Mouse (Mus musculus) kidney, embryonic 15.5 days (tissue): ENCODE data around the gene Slc29a2. TPM values are rescaled to one million over a fixed set of nuclear protein-coding genes. Genes with fewer than 3 reads are reported as not detected.

Experiments used
- ATAC-seq: fragments of 200-750 bp; cut with Nextera tagmentation; replicated peaks from 2 replicates; pipeline ENCODE4 v1.8.0; 2017; ENCODE audit warnings: moderate TSS enrichment; ENCODE audit not compliant: low FRiP score
- H3K27ac ChIP-seq: fragments of 300-500 bp; sonication (generic); 2 replicates; pipeline ENCODE4 v1.5.1; 2015; ENCODE audit warnings: mild to moderate bottlenecking, inconsistent platforms
- H3K27me3 ChIP-seq: fragments of 300-500 bp; sonication (generic); 2 replicates; pipeline ENCODE4 v1.6.1; 2015; ENCODE audit warnings: inconsistent platforms
- H3K36me3 ChIP-seq: fragments of 300-500 bp; sonication (generic); 2 replicates; pipeline ENCODE4 v1.6.1; 2015; ENCODE audit warnings: inconsistent platforms
- H3K4me1 ChIP-seq: fragments of 300-500 bp; sonication (generic); 2 replicates; pipeline ENCODE4 v1.6.1; 2015; ENCODE audit warnings: inconsistent platforms
- H3K4me2 ChIP-seq: fragments of 300-500 bp; sonication (generic); 2 replicates; pipeline ENCODE4 v1.6.1; 2015; ENCODE audit warnings: moderate library complexity, mild to moderate bottlenecking, inconsistent platforms
- H3K4me3 ChIP-seq: fragments of 300-500 bp; sonication (generic); replicated peaks from 2 replicates; pipeline ENCODE4 v1.5.1; 2015; ENCODE audit warnings: mild to moderate bottlenecking, inconsistent platforms
- H3K9ac ChIP-seq: fragments of 300-500 bp; sonication (generic); 2 replicates; pipeline ENCODE4 v1.6.1; 2015; ENCODE audit warnings: mild to moderate bottlenecking, inconsistent platforms
- H3K9me3 ChIP-seq: fragments of 300-500 bp; sonication (generic); replicated peaks from 2 replicates; pipeline ENCODE4 v1.6.1; 2016; ENCODE audit warnings: inconsistent platforms
- WGBS: fragments of 180-500 bp; shearing (Covaris S2); methylation state at CpG from one replicate; pipeline ENCODE4 v1.1.7; 2015; ENCODE audit warnings: mixed read lengths; 5-methylcytosine and 5-hydroxymethylcytosine counted together
- polyA plus RNA-seq: library from polyadenylated mRNA; unstranded; fragments of >200 nt; fragmentation: Nextera tagmentation; extraction: Ambion mirVana; gene quantifications from 2 replicates; pipeline ENCODE4 v1.2.1, GENCODE M21; 2015

The Slc29a2 gene
- polyA plus RNA-seq, 1 experiment from 2014 or later: 7.0 TPM

GRCm38 (mm10) chr19:5051515-5051914, 27.9 kb downstream of the Slc29a2 start:
- 68% methylated on average over 3 of the region's 3 CpGs for WGBS
- H3K9ac ChIP-seq: no peak overlapping the region
- no peaks in the 10 kb centered on the region for H3K9me3 ChIP-seq
- H3K27me3 ChIP-seq: peaks cover 43% of the 10 kb centered on the region
- H3K36me3 ChIP-seq: peaks cover 35% of the 10 kb centered on the region
- H3K4me2 ChIP-seq: peak overlapping the region; percentile 54
- H3K4me3 ChIP-seq: peak overlapping the region; percentile 37
- no peak overlapping the region for H3K27ac ChIP-seq
- no peak for ATAC-seq
- H3K4me1 ChIP-seq: peaks cover 37% of the 10 kb centered on the region

GRCm38 (mm10) chr19:5052166-5052822, 28.6 kb downstream of the Slc29a2 start:
- WGBS: 23% methylated on average over 25 of the region's 25 CpGs
- H3K4me2 ChIP-seq: peak overlapping the region; percentile 54
- ATAC-seq: no peak
- no peak overlapping the region for H3K9ac ChIP-seq
- H3K4me3 ChIP-seq: peak overlapping the region; percentile 37
- no peaks in the 10 kb centered on the region for H3K9me3 ChIP-seq
- peaks cover 27% of the 10 kb centered on the region for H3K36me3 ChIP-seq
- H3K4me1 ChIP-seq: peaks cover 44% of the 10 kb centered on the region
- 0 out of 2 replicates have a peak overlapping the region, but pooled peaks have one; percentile 45 for H3K27ac ChIP-seq
- peaks cover 43% of the 10 kb centered on the region for H3K27me3 ChIP-seq

- Histone ChIP-seq H3K4me3 (no peak overlapping the region), H3K4me2 (peak overlapping the region; percentile 54; the same call in 1 of the 2 replicates), H3K4me1 (peaks cover 47% of the 10 kb centered on the region), H3K27me3 (peaks cover 43% of the 10 kb centered on the region), H3K9ac (no peak overlapping the region), H3K27ac (no peak overlapping the region), H3K36me3 (peaks cover 21% of the 10 kb centered on the region), H3K9me3 (no peaks in the 10 kb centered on the region)
- WGBS: 63% methylated on average over 17 of the region's 17 CpGs
- no peak for ATAC-seq
Measured at GRCm38 (mm10) chr19:5052853-5053252, 29.2 kb downstream of the Slc29a2 start.

- no peak overlapping the region for H3K9ac ChIP-seq
- no peak for ATAC-seq
- no peak overlapping the region for H3K4me2 ChIP-seq
- no peaks in the 10 kb centered on the region for H3K9me3 ChIP-seq
- H3K4me3 ChIP-seq: no peak overlapping the region
- WGBS: 21% methylated on average over 9 of the region's 9 CpGs
- H3K27ac ChIP-seq: no peak overlapping the region
- peaks cover 43% of the 10 kb centered on the region for H3K27me3 ChIP-seq
- peaks cover 57% of the 10 kb centered on the region for H3K4me1 ChIP-seq
- peaks cover 11% of the 10 kb centered on the region for H3K36me3 ChIP-seq
Measured at GRCm38 (mm10) chr19:5053909-5054308, 30.2 kb downstream of the Slc29a2 start.

- Histone ChIP-seq H3K27me3 (peaks cover 37% of the 10 kb centered on the region), H3K4me2 (no peak overlapping the region), H3K9ac (no peak overlapping the region), H3K36me3 (no peaks in the 10 kb centered on the region), H3K4me1 (peaks cover 65% of the 10 kb centered on the region), H3K9me3 (no peaks in the 10 kb centered on the region), H3K4me3 (0 out of 2 replicates have a peak overlapping the region, but pooled peaks have one; percentile 1), H3K27ac (0 out of 2 replicates have a peak overlapping the region, but pooled peaks have one; percentile 37)
- WGBS: 10% methylated on average over 6 of the region's 6 CpGs
- no peak for ATAC-seq
Measured at GRCm38 (mm10) chr19:5056251-5056650, 32.6 kb downstream of the Slc29a2 start.

GRCm38 (mm10) chr19:5057876-5058775, 34.5 kb downstream of the Slc29a2 start:
- peak overlapping the region; percentile 27; the same call in 1 of the 2 replicates for H3K4me2 ChIP-seq
- no peak for ATAC-seq
- peaks cover 18% of the 10 kb centered on the region for H3K27me3 ChIP-seq
- H3K4me1 ChIP-seq: peaks cover 51% of the 10 kb centered on the region
- WGBS: 24% methylated on average over 16 of the region's 16 CpGs
- H3K9me3 ChIP-seq: no peaks in the 10 kb centered on the region
- no peak overlapping the region for H3K4me3 ChIP-seq
- H3K27ac ChIP-seq: peak overlapping the region; percentile 82
- H3K36me3 ChIP-seq: no peaks in the 10 kb centered on the region
- H3K9ac ChIP-seq: no peak overlapping the region

- WGBS: 8% methylated on average over 10 of the region's 10 CpGs
- peak; percentile 41 for ATAC-seq
- peaks cover 51% of the 10 kb centered on the region for H3K4me1 ChIP-seq
- no peak overlapping the region for H3K4me3 ChIP-seq
- H3K36me3 ChIP-seq: no peaks in the 10 kb centered on the region
- 0 out of 2 replicates have a peak, but pooled peaks cover 8% of the 10 kb centered on the region for H3K27me3 ChIP-seq
- no peak overlapping the region for H3K9ac ChIP-seq
- H3K4me2 ChIP-seq: peak overlapping the region; percentile 27
- no peaks in the 10 kb centered on the region for H3K9me3 ChIP-seq
- H3K27ac ChIP-seq: peak overlapping the region; percentile 82
Measured at GRCm38 (mm10) chr19:5058801-5059771, 35.4 kb downstream of the Slc29a2 start.

GRCm38 (mm10) chr19:5060365-5061330, 37.0 kb downstream of the Slc29a2 start:
- H3K27ac ChIP-seq: peak overlapping the region; percentile 82
- peaks cover 63% of the 10 kb centered on the region for H3K4me1 ChIP-seq
- H3K9ac ChIP-seq: no peak overlapping the region
- ATAC-seq: no peak
- H3K27me3 ChIP-seq: no peaks in the 10 kb centered on the region
- WGBS: 35% methylated on average over 5 of the region's 5 CpGs
- no peaks in the 10 kb centered on the region for H3K36me3 ChIP-seq
- no peak overlapping the region for H3K4me3 ChIP-seq
- no peaks in the 10 kb centered on the region for H3K9me3 ChIP-seq
- 0 out of 2 replicates have a peak overlapping the region, but pooled peaks have one; percentile 9 for H3K4me2 ChIP-seq

GRCm38 (mm10) chr19:5062041-5062440, 38.4 kb downstream of the Slc29a2 start:
- Histone ChIP-seq H3K4me1 (peaks cover 57% of the 10 kb centered on the region), H3K9me3 (no peaks in the 10 kb centered on the region), H3K36me3 (no peaks in the 10 kb centered on the region), H3K9ac (no peak overlapping the region), H3K4me2 (no peak overlapping the region), H3K27me3 (peaks cover 3% of the 10 kb centered on the region), H3K27ac (no peak overlapping the region), H3K4me3 (no peak overlapping the region)
- WGBS: 89% methylated on average over 5 of the region's 5 CpGs
- ATAC-seq: no peak

- H3K9me3 ChIP-seq: no peaks in the 10 kb centered on the region
- no peak overlapping the region for H3K27ac ChIP-seq
- no peak for ATAC-seq
- H3K4me1 ChIP-seq: peaks cover 60% of the 10 kb centered on the region
- no peaks in the 10 kb centered on the region for H3K36me3 ChIP-seq
- H3K4me3 ChIP-seq: no peak overlapping the region
- 65% methylated on average over 6 of the region's 6 CpGs for WGBS
- H3K4me2 ChIP-seq: no peak overlapping the region
- H3K9ac ChIP-seq: no peak overlapping the region
- peaks cover 8% of the 10 kb centered on the region for H3K27me3 ChIP-seq
Measured at GRCm38 (mm10) chr19:5062446-5062845, 38.8 kb downstream of the Slc29a2 start.
